Mouse (Mus musculus) kidney, postnatal 0 days (tissue): ENCODE measurements at regions not wholly inside any gene's neighbourhood (a gene's known extent, or its start where the extent isn't known, plus 50 kb on each side); places are given as distances from the start of the nearest gene placed in this dataset.
A peak's percentile ranks its signal among the peaks of the same experiment; 100 is the strongest.

Experiments used
- ATAC-seq: fragments of 200-750 bp; cut with Nextera tagmentation; replicated peaks from 2 replicates; pipeline ENCODE4 v1.8.0; 2017; ENCODE audit warnings: low read depth, moderate number of reproducible peaks, moderate TSS enrichment, moderate library complexity; ENCODE audit not compliant: low FRiP score
- DNase-seq: peaks from one replicate; pipeline ENCODE4 v3.0.0-alpha.2; 2016; ENCODE audit warnings: low spot score
- H3K27ac ChIP-seq: fragments of 300-500 bp; sonication (generic); 2 replicates; pipeline ENCODE4 v1.5.1; 2014; ENCODE audit warnings: mild to moderate bottlenecking
- H3K27me3 ChIP-seq: fragments of 300-500 bp; sonication (generic); 2 replicates; pipeline ENCODE4 v1.6.1; 2014; ENCODE audit warnings: low read length, mixed read lengths; ENCODE audit not compliant: insufficient read depth
- H3K36me3 ChIP-seq: fragments of 300-500 bp; sonication (generic); 2 replicates; pipeline ENCODE4 v1.6.1; 2014; ENCODE audit warnings: low read length, mixed read lengths; ENCODE audit not compliant: insufficient read depth
- H3K4me1 ChIP-seq: fragments of 300-500 bp; sonication (generic); replicated peaks from 2 replicates; pipeline ENCODE4 v1.6.1; 2014; ENCODE audit warnings: antibody characterized with exemption, low read length, mixed read lengths; ENCODE audit not compliant: insufficient read depth
- H3K4me2 ChIP-seq: fragments of 300-500 bp; sonication (generic); 2 replicates; pipeline ENCODE4 v1.6.1; 2014; ENCODE audit warnings: mild to moderate bottlenecking, low read length, moderate library complexity, mixed read lengths
- H3K4me3 ChIP-seq: fragments of 300-500 bp; sonication (generic); replicated peaks from 2 replicates; pipeline ENCODE4 v1.5.1; 2014; ENCODE audit warnings: low read depth, low read length
- H3K9ac ChIP-seq: fragments of 300-500 bp; sonication (generic); 2 replicates; pipeline ENCODE4 v1.6.1; 2014; ENCODE audit warnings: low read depth, low read length
- H3K9me3 ChIP-seq: fragments of 300-500 bp; sonication (generic); replicated peaks from 2 replicates; pipeline ENCODE4 v1.6.1; 2016; ENCODE audit warnings: low read length, inconsistent platforms, mixed read lengths
- CTCF ChIP-seq: IDR thresholded peaks from 2 replicates; pipeline ENCODE4 v1.5.1; 2016; ENCODE audit warnings: antibody characterized with exemption, low read depth, mild to moderate bottlenecking, moderate library complexity
- WGBS: fragments of 180-500 bp; shearing (Covaris S2); extraction: QIAGEN DNeasy Blood & Tissue Kit; methylation state at CpG from one replicate; pipeline ENCODE4 v1.1.7; 2014; 5-methylcytosine and 5-hydroxymethylcytosine counted together

GRCm38 (mm10) chr4:22109410-22109809 is 178.3 kb downstream of the Faxc start:
- H3K9ac ChIP-seq = no peak overlapping the region
- H3K36me3 ChIP-seq = no peaks in the 10 kb centered on the region
- ATAC-seq (peak; percentile 86), DNase-seq (peak; percentile 22)
- H3K4me3 ChIP-seq = no peak overlapping the region
- no peak overlapping the region for H3K27ac ChIP-seq
- no peak overlapping the region for H3K4me2 ChIP-seq
- TF ChIP-seq CTCF = peak; percentile 10; the same call in 1 of the 2 replicates
- WGBS = 32% methylated on average over 6 of the region's 6 CpGs
- no peaks in the 10 kb centered on the region for H3K4me1 ChIP-seq
- H3K27me3 ChIP-seq = no peaks in the 10 kb centered on the region
- H3K9me3 ChIP-seq = no peaks in the 10 kb centered on the region

GRCm38 (mm10) chr4:22110400-22110799 is 179.3 kb downstream of the Faxc start:
- TF ChIP-seq CTCF = no peak
- Histone ChIP-seq H3K4me2 (no peak overlapping the region), H3K9ac (no peak overlapping the region), H3K27me3 (no peaks in the 10 kb centered on the region), H3K9me3 (no peaks in the 10 kb centered on the region), H3K4me3 (no peak overlapping the region), H3K4me1 (no peaks in the 10 kb centered on the region), H3K27ac (no peak overlapping the region), H3K36me3 (no peaks in the 10 kb centered on the region)
- 60% methylated on average over 8 of the region's 8 CpGs for WGBS
- DNase-seq = no peak
- ATAC-seq = no peak

GRCm38 (mm10) chr4:22112209-22112608 is 181.1 kb downstream of the Faxc start:
- Histone ChIP-seq H3K4me2 (no peak overlapping the region), H3K9ac (no peak overlapping the region), H3K27me3 (no peaks in the 10 kb centered on the region), H3K4me3 (no peak overlapping the region), H3K27ac (no peak overlapping the region), H3K9me3 (no peaks in the 10 kb centered on the region), H3K4me1 (no peaks in the 10 kb centered on the region), H3K36me3 (no peaks in the 10 kb centered on the region)
- ATAC-seq = no peak
- 56% methylated on average over 5 of the region's 5 CpGs for WGBS
- DNase-seq = no peak
- no peak for TF ChIP-seq CTCF

- H3K4me1 ChIP-seq = no peaks in the 10 kb centered on the region
- TF ChIP-seq CTCF = no peak
- no peak overlapping the region for H3K4me3 ChIP-seq
- H3K9ac ChIP-seq = no peak overlapping the region
- H3K36me3 ChIP-seq = no peaks in the 10 kb centered on the region
- ATAC-seq = no peak
- H3K9me3 ChIP-seq = no peaks in the 10 kb centered on the region
- no peak for DNase-seq
- H3K4me2 ChIP-seq = no peak overlapping the region
- H3K27ac ChIP-seq = no peak overlapping the region
- H3K27me3 ChIP-seq = no peaks in the 10 kb centered on the region
Observed at GRCm38 (mm10) chr4:22114451-22114850, 183.3 kb downstream of the Faxc start.

- no peaks in the 10 kb centered on the region for H3K9me3 ChIP-seq
- no peak overlapping the region for H3K4me2 ChIP-seq
- no peak for TF ChIP-seq CTCF
- no peak overlapping the region for H3K9ac ChIP-seq
- H3K27me3 ChIP-seq = no peaks in the 10 kb centered on the region
- H3K36me3 ChIP-seq = no peaks in the 10 kb centered on the region
- H3K4me3 ChIP-seq = no peak overlapping the region
- DNase-seq (no peak), ATAC-seq (no peak)
- no peak overlapping the region for H3K27ac ChIP-seq
- 36% methylated on average over 3 of the region's 3 CpGs for WGBS
- no peaks in the 10 kb centered on the region for H3K4me1 ChIP-seq
Observed at GRCm38 (mm10) chr4:22119877-22120276, 188.7 kb downstream of the Faxc start.

- whole genome bisulfite sequencing = 31% methylated on average over 3 of the region's 3 CpGs
- DNase-seq = no peak
Observed at GRCm38 (mm10) chr4:22120953-22121352, 189.8 kb downstream of the Faxc start.

GRCm38 (mm10) chr4:22121397-22121796 is 190.3 kb downstream of the Faxc start:
- peak; percentile 9 for DNase-seq
- ATAC-seq = no peak
- 59% methylated on average over 2 of the region's 2 CpGs for WGBS

More at GRCm38 (mm10) chr4:22120953-22121352, 189.8 kb downstream of the Faxc start:
- Histone ChIP-seq H3K4me2 (no peak overlapping the region), H3K4me1 (no peaks in the 10 kb centered on the region), H3K9me3 (no peaks in the 10 kb centered on the region), H3K4me3 (no peak overlapping the region), H3K36me3 (no peaks in the 10 kb centered on the region), H3K27me3 (no peaks in the 10 kb centered on the region), H3K9ac (no peak overlapping the region), H3K27ac (no peak overlapping the region)
- no peak for TF ChIP-seq CTCF
- no peak for ATAC-seq

More at GRCm38 (mm10) chr4:22121397-22121796, 190.3 kb downstream of the Faxc start:
- Histone ChIP-seq H3K27ac (no peak overlapping the region), H3K4me3 (no peak overlapping the region), H3K27me3 (no peaks in the 10 kb centered on the region), H3K4me2 (no peak overlapping the region), H3K36me3 (no peaks in the 10 kb centered on the region), H3K4me1 (no peaks in the 10 kb centered on the region), H3K9ac (no peak overlapping the region), H3K9me3 (no peaks in the 10 kb centered on the region)
- peak; percentile 40; the same call in 1 of the 2 replicates for TF ChIP-seq CTCF
